Mouse (Mus musculus) intestine, embryonic 14.5 days (tissue): Measurements from ENCODE around the gene Olfr205. TPM values are rescaled to one million over a fixed set of nuclear protein-coding genes. Genes with fewer than 3 reads are reported as not detected.
"Not testable (repeated sequence)": the region's sequence is repeated elsewhere in the genome, so short reads cannot be mapped to it uniquely, and the experiment has no call there.

Experiments
- ATAC-seq: fragments of 200-750 bp; cut with Nextera tagmentation; replicated peaks from 2 replicates; pipeline ENCODE4 v1.8.0; 2017; ENCODE audit warnings: low read depth, moderate number of reproducible peaks, moderate TSS enrichment, moderate library complexity; ENCODE audit not compliant: low FRiP score, low TSS enrichment
- DNase-seq: peaks from one replicate; pipeline ENCODE4 v3.0.0-alpha.2; 2018; ENCODE audit warnings: low spot score
- H3K27ac ChIP-seq: fragments of 300-500 bp; sonication (generic); 2 replicates; pipeline ENCODE4 v1.5.1; 2014; ENCODE audit warnings: low read depth, mild to moderate bottlenecking, control low read depth
- H3K27me3 ChIP-seq: fragments of 300-500 bp; sonication (generic); replicated peaks from 2 replicates; pipeline ENCODE4 v1.6.1; 2014; ENCODE audit warnings: low read length, control low read depth; ENCODE audit not compliant: control insufficient read depth, insufficient read depth
- H3K36me3 ChIP-seq: fragments of 300-500 bp; sonication (generic); 2 replicates; pipeline ENCODE4 v1.6.1; 2014; ENCODE audit warnings: low read length, control low read depth; ENCODE audit not compliant: control insufficient read depth, insufficient read depth
- H3K4me1 ChIP-seq: fragments of 300-500 bp; sonication (generic); replicated peaks from 2 replicates; pipeline ENCODE4 v1.6.1; 2014; ENCODE audit warnings: low read length, control low read depth, mixed read lengths; ENCODE audit not compliant: control insufficient read depth, insufficient read depth
- H3K4me2 ChIP-seq: fragments of 300-500 bp; sonication (generic); 2 replicates; pipeline ENCODE4 v1.6.1; 2014; ENCODE audit warnings: low read length
- H3K4me3 ChIP-seq: fragments of 300-500 bp; sonication (generic); 2 replicates; pipeline ENCODE4 v1.5.1; 2014; ENCODE audit warnings: low read depth, low read length, control low read depth, mixed read lengths
- H3K9ac ChIP-seq: fragments of 300-500 bp; sonication (generic); 2 replicates; pipeline ENCODE4 v1.6.1; 2014; ENCODE audit warnings: mild to moderate bottlenecking, low read length
- H3K9me3 ChIP-seq: fragments of 300-500 bp; sonication (generic); 2 replicates; pipeline ENCODE4 v1.6.1; 2016; ENCODE audit warnings: low read length, control low read depth; ENCODE audit not compliant: control insufficient read depth
- WGBS: fragments of 180-500 bp; shearing (Covaris S2); extraction: QIAGEN DNeasy Blood & Tissue Kit; methylation state at CpG from one replicate; pipeline ENCODE4 v1.1.7; 2014; 5-methylcytosine and 5-hydroxymethylcytosine counted together
- polyA plus RNA-seq: library from polyadenylated mRNA; unstranded; fragments of >200 nt; fragmentation: Nextera tagmentation; extraction: Ambion mirVana; gene quantifications from 2 replicates; pipeline ENCODE4 v1.2.1, GENCODE M21; 2014

Gene Olfr205
- not detected in 2 replicates for polyA plus RNA-seq

- no peak for ATAC-seq
- no peak for DNase-seq
- no peak within 1 kb of the TSS for H3K9ac ChIP-seq
- H3K9me3 ChIP-seq: no peaks in the 10 kb centered on the region
- no peaks in the 10 kb centered on the region for H3K4me1 ChIP-seq
- H3K4me2 ChIP-seq: no peak within 1 kb of the TSS
- no peak within 1 kb of the TSS for H3K4me3 ChIP-seq
- no peaks in the 10 kb centered on the region for H3K36me3 ChIP-seq
- H3K27ac ChIP-seq: no peak within 1 kb of the TSS
- no peaks in the 10 kb centered on the region for H3K27me3 ChIP-seq
Observed at GRCm38 (mm10) chr16:59331038-59331437, at the start of gene Olfr205. Olfr205 (minus strand) TSS chr16:59331138.

GRCm38 (mm10) chr16:59363893-59364292 is 33.0 kb upstream of the Olfr205 start, which contains the start of gene Olfr209:
Olfr209 (minus strand) TSS chr16:59363993.
- ATAC-seq: no peak
- no peak for DNase-seq
- Histone ChIP-seq H3K4me3 (no peak within 1 kb of the TSS), H3K9ac (no peak within 1 kb of the TSS), H3K36me3 (no peaks in the 10 kb centered on the region), H3K27me3 (no peaks in the 10 kb centered on the region), H3K4me2 (no peak within 1 kb of the TSS), H3K9me3 (no peaks in the 10 kb centered on the region), H3K27ac (no peak within 1 kb of the TSS), H3K4me1 (no peaks in the 10 kb centered on the region)
- 78% methylated on average over 2 of the region's 2 CpGs for WGBS

GRCm38 (mm10) chr16:59349146-59349545 is 18.2 kb upstream of the Olfr205 start, which contains the start of gene Olfr206:
Olfr206 (minus strand) TSS chr16:59349246.
- Histone ChIP-seq H3K9me3 (no peaks in the 10 kb centered on the region), H3K27ac (no peak within 1 kb of the TSS), H3K27me3 (no peaks in the 10 kb centered on the region), H3K4me2 (no peak within 1 kb of the TSS), H3K9ac (no peak within 1 kb of the TSS), H3K36me3 (no peaks in the 10 kb centered on the region), H3K4me3 (no peak within 1 kb of the TSS), H3K4me1 (no peaks in the 10 kb centered on the region)
- no peak for ATAC-seq
- 79% methylated on average over 1 of the region's 1 CpGs for WGBS
- DNase-seq: no peak

GRCm38 (mm10) chr16:59323262-59323661 is 7.7 kb downstream of the Olfr205 start:
- not testable (repeated sequence) for ATAC-seq
- 67% methylated on average over 1 of the region's 1 CpGs for WGBS

GRCm38 (mm10) chr16:59318148-59318547 is 12.8 kb downstream of the Olfr205 start, which contains the start of gene Olfr204:
Olfr204 (minus strand) TSS chr16:59318248.
- Histone ChIP-seq H3K36me3 (no peaks in the 10 kb centered on the region), H3K9me3 (no peaks in the 10 kb centered on the region), H3K27me3 (no peaks in the 10 kb centered on the region), H3K4me2 (no peak within 1 kb of the TSS), H3K4me3 (no peak within 1 kb of the TSS), H3K4me1 (no peaks in the 10 kb centered on the region), H3K9ac (no peak within 1 kb of the TSS), H3K27ac (no peak within 1 kb of the TSS)
- DNase-seq (no peak), ATAC-seq (no peak)

More at GRCm38 (mm10) chr16:59323262-59323661, 7.7 kb downstream of the Olfr205 start:
- not testable (repeated sequence) for H3K9me3 ChIP-seq, H3K4me1 ChIP-seq, H3K4me2 ChIP-seq, H3K27me3 ChIP-seq, H3K4me3 ChIP-seq, H3K36me3 ChIP-seq, H3K9ac ChIP-seq, H3K27ac ChIP-seq, DNase-seq

GRCm38 (mm10) chr16:59298581-59298980 is 32.4 kb downstream of the Olfr205 start, which contains the start of gene Olfr203:
Olfr203 (plus strand) TSS chr16:59298881.
- Histone ChIP-seq H3K36me3 (no peaks in the 10 kb centered on the region), H3K9me3 (no peaks in the 10 kb centered on the region), H3K4me2 (no peak within 1 kb of the TSS), H3K27ac (no peak within 1 kb of the TSS), H3K27me3 (no peaks in the 10 kb centered on the region), H3K4me3 (no peak within 1 kb of the TSS), H3K9ac (no peak within 1 kb of the TSS), H3K4me1 (no peaks in the 10 kb centered on the region)
- WGBS: 85% methylated on average over 2 of the region's 2 CpGs
- no peak for DNase-seq
- no peak for ATAC-seq

GRCm38 (mm10) chr16:59287576-59287975 is 43.4 kb downstream of the Olfr205 start:
- H3K9me3 ChIP-seq, H3K4me2 ChIP-seq, H3K27me3 ChIP-seq, H3K36me3 ChIP-seq, H3K4me3 ChIP-seq, H3K4me1 ChIP-seq, H3K9ac ChIP-seq, H3K27ac ChIP-seq, ATAC-seq, DNase-seq: not testable (repeated sequence)
- WGBS: 77% methylated on average over 9 of the region's 9 CpGs

- no peak within 1 kb of the TSS for H3K4me3 ChIP-seq
- whole genome bisulfite sequencing: 73% methylated on average over 1 of the region's 1 CpGs
Observed at GRCm38 (mm10) chr16:59286693-59287092, 44.2 kb downstream of the Olfr205 start, which contains the start of gene Olfr202. Olfr202 (minus strand) TSS chr16:59286793.

GRCm38 (mm10) chr16:59283476-59283875 is 47.5 kb downstream of the Olfr205 start:
- no peak overlapping the region for H3K27ac ChIP-seq
- H3K4me1 ChIP-seq: no peaks in the 10 kb centered on the region
- H3K9me3 ChIP-seq: no peaks in the 10 kb centered on the region
- no peaks in the 10 kb centered on the region for H3K27me3 ChIP-seq
- no peak overlapping the region for H3K9ac ChIP-seq
- no peak for ATAC-seq
- H3K4me3 ChIP-seq: no peak overlapping the region
- 64% methylated on average over 1 of the region's 1 CpGs for WGBS
- DNase-seq: no peak
- H3K36me3 ChIP-seq: no peaks in the 10 kb centered on the region
- no peak overlapping the region for H3K4me2 ChIP-seq

More at GRCm38 (mm10) chr16:59286693-59287092, 44.2 kb downstream of the Olfr205 start, which contains the start of gene Olfr202:
- no peak for ATAC-seq
- Histone ChIP-seq H3K4me2 (no peak within 1 kb of the TSS), H3K9ac (no peak within 1 kb of the TSS), H3K4me1 (no peaks in the 10 kb centered on the region), H3K9me3 (no peaks in the 10 kb centered on the region), H3K27ac (no peak within 1 kb of the TSS), H3K36me3 (no peaks in the 10 kb centered on the region), H3K27me3 (no peaks in the 10 kb centered on the region)
- DNase-seq: no peak
